Mouse (Mus musculus) megakaryocyte, embryonic 14.5 days (primary cell): Measurements from ENCODE around the gene Chmp1a. TPM values are rescaled to one million over a fixed set of nuclear protein-coding genes. Genes with fewer than 3 reads are reported as not detected.
A peak's percentile ranks its signal among the peaks of the same experiment; 100 is the strongest.
"Not testable (repeated sequence)": the region's sequence is repeated elsewhere in the genome, so short reads cannot be mapped to it uniquely, and the experiment has no call there.

Experiments
- H3K27me3 ChIP-seq: replicated peaks from 2 replicates; pipeline ENCODE3; 2012; ENCODE audit warnings: inconsistent platforms
- H3K36me3 ChIP-seq: replicated peaks from 2 replicates; pipeline ENCODE3; 2012; ENCODE audit warnings: low read length, inconsistent platforms, mixed read lengths
- H3K4me1 ChIP-seq: 2 replicates; pipeline ENCODE4 v1.6.1; 2012; ENCODE audit warnings: inconsistent platforms
- H3K4me3 ChIP-seq: replicated peaks from 2 replicates; pipeline ENCODE3; 2012; ENCODE audit warnings: moderate library complexity, mild to moderate bottlenecking, inconsistent platforms
- H3K9me3 ChIP-seq: 2 replicates; pipeline ENCODE4 v1.6.1; 2012; ENCODE audit warnings: inconsistent platforms
- FLI1 ChIP-seq: IDR thresholded peaks from 2 replicates; pipeline ENCODE4 v1.6.1; 2012; ENCODE audit warnings: low read length, inconsistent platforms, mixed read lengths
- GATA1 ChIP-seq: IDR thresholded peaks from 3 replicates; pipeline ENCODE4 v1.6.1; 2012; ENCODE audit warnings: mixed read lengths, low read length, inconsistent platforms, borderline replicate concordance
- polyA plus RNA-seq: library from polyadenylated mRNA; stranded (reverse); fragments of >175 nt; gene quantifications from 2 replicates; pipeline ENCODE4 v1.2.3, GENCODE M21; 2012; ENCODE audit warnings: low replicate concordance; ENCODE audit not compliant: insufficient read depth

Gene Chmp1a
- 25.0 and 29.4 TPM in 2 replicates for polyA plus RNA-seq

DNA sequence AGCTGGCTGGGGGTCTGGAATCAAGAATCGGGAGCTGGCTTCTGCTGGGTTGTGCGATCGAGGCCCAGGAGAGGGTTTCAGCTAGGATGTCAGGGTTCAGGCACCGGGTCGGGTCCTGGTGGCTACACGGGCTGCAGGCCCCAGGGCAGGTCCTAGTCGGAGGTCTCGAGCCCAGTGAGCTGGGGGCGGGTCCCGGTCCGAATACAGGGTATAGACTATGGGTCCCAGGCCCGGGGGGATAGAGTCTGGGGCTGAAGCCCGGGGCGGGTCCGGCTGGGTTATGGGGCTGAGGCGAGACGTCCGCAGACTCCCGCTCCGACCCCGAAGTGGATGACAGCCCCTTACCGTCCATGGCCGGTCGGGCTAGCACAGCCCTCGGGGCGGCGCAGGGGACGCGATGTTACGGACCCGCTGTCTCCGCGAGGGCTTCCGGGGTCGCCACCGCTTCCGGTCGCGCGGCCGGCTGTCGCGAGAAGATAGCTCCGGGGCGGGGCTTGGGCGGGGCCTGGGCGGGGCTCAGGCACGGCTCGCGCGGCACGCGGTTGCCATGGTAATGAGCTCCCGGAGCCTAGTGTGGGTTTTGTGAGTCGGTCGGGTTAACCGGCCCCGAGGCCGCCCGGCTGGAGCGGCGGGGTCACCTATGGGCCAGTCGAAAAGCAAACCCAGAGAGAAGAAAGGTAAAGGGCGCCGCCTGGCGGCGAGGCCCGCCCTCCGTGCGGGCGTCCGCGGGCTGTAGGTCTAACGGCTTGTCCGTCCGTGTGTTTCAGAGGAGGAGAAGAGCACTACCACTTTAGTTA is at the start of gene Chmp1a, which contains the start of gene Spata33:
Gene Chmp1a, minus strand, starts transcription at position 443 of the 797 bp plus-strand sequence.
Gene Spata33, plus strand, starts transcription at position 512 of the 797 bp plus-strand sequence.
- Histone ChIP-seq H3K4me1 (peaks cover 44% of the 10 kb centered on the region), H3K4me3 (peak within 1 kb of the TSS; percentile 96), H3K36me3 (peaks cover 36% of the 10 kb centered on the region), H3K27me3 (peaks cover 27% of the 10 kb centered on the region), H3K9me3 (no peaks in the 10 kb centered on the region)
- TF ChIP-seq FLI1 (peak; percentile 45; the same call in 1 of the 2 replicates), GATA1 (no peak)

DNA sequence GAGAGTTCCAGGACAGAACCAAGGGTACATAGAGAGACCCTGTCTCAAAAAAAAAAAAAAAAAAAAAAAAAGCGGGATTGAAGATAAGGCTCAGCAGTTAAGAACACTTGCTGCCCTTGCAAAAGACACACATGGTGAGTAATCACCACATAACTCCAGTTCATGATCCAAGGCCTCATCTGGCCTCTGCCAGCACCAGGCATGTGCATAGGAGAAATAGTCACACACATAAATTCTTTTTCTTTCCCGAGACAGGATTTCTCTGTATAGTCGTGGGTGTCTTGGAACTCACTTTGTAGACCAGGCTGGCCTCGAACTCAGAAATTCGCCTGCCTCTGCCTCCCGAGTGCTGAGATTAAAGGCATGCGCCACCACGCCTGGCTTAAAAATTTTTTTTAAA is 45.0 kb upstream of the Chmp1a start:
- Histone ChIP-seq H3K4me1 (peaks cover 35% of the 10 kb centered on the region), H3K36me3 (peaks cover 65% of the 10 kb centered on the region)
- H3K27me3 ChIP-seq, H3K9me3 ChIP-seq, H3K4me3 ChIP-seq: not testable (repeated sequence)

DNA sequence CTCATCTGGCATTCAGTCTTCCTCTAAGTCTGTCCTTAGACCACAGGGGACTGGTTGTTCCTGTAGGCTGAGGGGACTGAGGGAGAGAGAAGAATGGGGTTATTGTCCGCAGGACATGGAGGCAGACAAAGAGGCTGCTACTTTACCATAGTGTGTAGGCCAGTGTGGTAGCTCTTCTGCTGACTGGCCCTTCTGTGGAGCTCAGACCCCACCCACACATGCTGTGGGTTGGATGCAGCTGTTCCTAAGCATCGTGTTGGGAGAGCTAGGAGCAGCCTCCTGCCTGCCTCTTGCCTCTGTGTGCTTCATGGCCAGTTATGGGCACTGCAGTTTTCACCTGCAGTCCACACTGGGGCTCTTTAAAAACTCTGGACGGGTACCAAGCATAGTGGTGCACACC is 44.6 kb upstream of the Chmp1a start:
- Histone ChIP-seq H3K4me3 (no peak overlapping the region), H3K4me1 (peaks cover 39% of the 10 kb centered on the region), H3K9me3 (no peaks in the 10 kb centered on the region), H3K36me3 (peaks cover 64% of the 10 kb centered on the region), H3K27me3 (no peaks in the 10 kb centered on the region)
- TF ChIP-seq GATA1: no peak
- no peak for TF ChIP-seq FLI1

DNA sequence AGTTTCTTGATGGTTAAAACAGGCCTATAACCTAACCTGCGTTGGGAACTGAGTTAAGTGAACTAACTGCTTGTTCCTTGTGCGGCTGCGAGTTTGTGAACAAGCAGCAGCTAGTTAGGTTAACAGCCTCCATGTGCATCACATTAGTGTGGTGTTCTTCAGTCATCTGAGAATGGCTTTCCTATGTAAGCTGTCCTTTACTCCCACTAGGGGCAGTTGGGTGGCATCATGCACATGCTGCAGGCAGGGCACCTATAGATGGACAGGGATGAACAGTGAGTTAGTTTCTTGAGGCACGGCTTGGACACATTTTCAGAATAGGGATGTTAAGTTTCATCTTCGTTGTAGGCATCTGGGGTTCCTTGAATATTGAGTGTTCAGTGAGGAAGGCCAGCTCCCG is 42.6 kb upstream of the Chmp1a start:
- Histone ChIP-seq H3K36me3 (peaks cover 68% of the 10 kb centered on the region), H3K9me3 (no peaks in the 10 kb centered on the region), H3K4me1 (peaks cover 51% of the 10 kb centered on the region), H3K4me3 (peak overlapping the region; percentile 98), H3K27me3 (no peaks in the 10 kb centered on the region)
- TF ChIP-seq GATA1 (no peak), FLI1 (no peak)

DNA sequence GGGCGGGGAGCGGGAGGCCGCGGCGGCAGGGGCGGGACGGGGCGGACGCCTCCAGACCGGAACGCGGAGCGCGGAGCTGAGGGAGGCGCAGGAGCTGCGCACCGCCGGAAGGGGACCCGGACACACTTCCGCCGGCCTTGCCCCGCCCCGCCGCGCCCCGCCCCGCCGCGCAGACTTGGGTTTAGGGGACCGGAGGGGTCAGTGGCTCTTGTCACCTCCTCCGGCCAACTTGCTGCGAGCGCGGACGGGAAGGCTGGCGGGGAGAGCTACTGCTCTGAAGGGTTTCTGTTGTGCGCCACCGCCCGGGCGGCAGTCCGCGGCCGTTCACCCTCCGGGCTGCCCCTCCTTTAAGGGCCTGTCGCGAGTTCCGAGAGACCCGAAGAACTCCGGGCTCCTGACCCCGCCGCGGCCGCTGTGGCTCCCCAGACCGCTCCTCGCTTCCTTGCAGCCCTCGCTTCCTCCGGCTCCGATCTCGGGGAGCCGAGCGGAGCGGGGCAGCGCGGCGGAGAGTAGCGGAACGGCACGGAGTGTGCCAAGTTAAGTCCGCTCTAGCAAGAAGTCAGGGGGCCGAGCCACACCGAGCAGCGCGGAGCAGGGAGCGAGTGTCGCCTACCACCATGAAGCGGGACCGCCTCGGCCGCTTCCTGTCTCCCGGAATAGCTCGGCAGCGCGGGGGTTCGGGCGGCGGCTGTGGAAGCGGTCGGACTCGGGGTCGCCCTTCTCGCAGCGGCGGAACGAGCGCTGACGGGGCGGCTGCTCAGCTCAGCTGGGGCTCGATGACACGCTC is 41.7 kb upstream of the Chmp1a start, which contains the start of the genes Zfp276 and Vps9d1:
Gene Zfp276, plus strand, starts transcription at position 97 of the 787 bp plus-strand sequence.
Gene Vps9d1, minus strand, starts transcription at position 250 of the 787 bp plus-strand sequence.
- Histone ChIP-seq H3K36me3 (peaks cover 68% of the 10 kb centered on the region), H3K4me3 (peak within 1 kb of the TSS; percentile 98)

DNA sequence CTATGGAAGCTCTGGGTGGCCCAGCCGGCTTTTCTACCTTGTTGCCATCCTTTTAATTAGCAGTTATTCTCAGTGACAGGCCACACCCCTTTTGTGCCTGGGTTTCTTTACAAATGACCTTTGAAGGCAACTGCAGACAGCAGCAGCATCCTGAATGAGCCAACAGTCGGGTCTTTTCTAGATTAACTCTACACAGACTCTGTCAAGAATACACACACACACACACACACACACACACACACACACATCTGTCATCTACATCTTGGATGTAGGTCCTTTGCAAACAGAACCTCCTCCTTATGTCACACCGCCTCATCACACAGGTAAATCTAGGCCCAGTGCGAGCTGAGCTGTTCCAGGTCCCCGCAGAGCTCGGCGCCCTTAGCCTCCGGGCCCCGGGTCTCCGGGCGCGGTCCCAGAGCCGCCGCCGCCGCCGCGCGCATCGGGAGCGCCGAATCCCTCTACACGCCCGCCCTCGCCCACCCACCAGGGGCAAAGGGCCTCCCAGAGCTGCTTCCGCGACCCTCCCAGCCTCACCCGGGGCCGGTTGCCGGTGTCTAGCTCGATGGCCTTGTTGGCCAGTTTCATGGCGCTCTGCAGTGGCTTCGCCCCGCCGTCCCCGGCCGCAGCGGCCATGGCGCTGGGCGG is 41.0 kb upstream of the Chmp1a start:
- Histone ChIP-seq H3K36me3 (peaks cover 68% of the 10 kb centered on the region), H3K4me1 (peaks cover 51% of the 10 kb centered on the region), H3K4me3 (peak overlapping the region; percentile 98), H3K9me3 (no peaks in the 10 kb centered on the region), H3K27me3 (no peaks in the 10 kb centered on the region)
- no peak for TF ChIP-seq GATA1
- no peak for TF ChIP-seq FLI1

More for the DNA sequence above, 41.7 kb upstream of the Chmp1a start, which contains the start of the genes Zfp276 and Vps9d1:
- TF ChIP-seq FLI1 (no peak), GATA1 (no peak)
- Histone ChIP-seq H3K9me3 (no peaks in the 10 kb centered on the region), H3K27me3 (no peaks in the 10 kb centered on the region), H3K4me1 (peaks cover 51% of the 10 kb centered on the region)

DNA sequence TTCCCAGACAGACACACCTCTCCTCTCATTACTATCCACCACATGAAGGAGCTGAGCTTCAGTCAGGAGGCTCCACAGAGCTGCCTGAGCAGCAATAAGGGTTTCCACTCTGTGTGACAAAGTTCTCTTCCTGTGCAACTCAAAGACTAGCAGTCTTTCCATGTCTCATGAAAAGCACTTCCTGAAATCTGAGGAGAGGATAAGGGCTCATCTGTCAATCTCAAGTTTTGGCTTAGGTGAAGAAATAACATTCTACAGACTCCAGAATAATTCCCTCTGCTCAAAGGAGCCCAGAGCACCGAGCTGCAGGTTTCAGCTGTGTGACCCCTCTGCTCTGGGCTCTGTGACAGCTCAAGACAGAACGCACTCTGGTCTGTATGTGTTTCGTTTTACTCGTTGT is 40.4 kb upstream of the Chmp1a start:
- TF ChIP-seq GATA1 (no peak), FLI1 (no peak)
- Histone ChIP-seq H3K4me1 (peaks cover 51% of the 10 kb centered on the region), H3K4me3 (peak overlapping the region; percentile 98), H3K9me3 (no peaks in the 10 kb centered on the region), H3K36me3 (peaks cover 68% of the 10 kb centered on the region), H3K27me3 (no peaks in the 10 kb centered on the region)

DNA sequence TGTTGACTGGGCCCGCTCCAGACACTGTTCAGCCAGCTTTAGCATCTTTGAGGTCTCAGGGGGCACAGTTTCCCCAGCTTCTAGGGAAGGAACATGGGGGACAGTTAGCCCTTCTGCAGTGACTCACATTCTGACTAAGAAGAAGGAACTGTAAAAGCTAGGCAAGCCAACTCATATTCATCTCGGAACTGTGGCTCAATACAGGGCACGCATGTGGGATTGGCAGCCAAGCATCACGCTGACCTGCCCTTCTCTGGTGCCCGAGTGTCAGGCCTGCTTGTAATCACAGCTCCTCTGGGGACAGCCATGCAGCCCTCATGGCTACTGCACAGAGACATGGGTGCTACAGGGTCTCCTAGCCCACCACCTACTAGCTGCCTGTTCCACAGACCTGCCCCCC is 38.4 kb upstream of the Chmp1a start:
- Histone ChIP-seq H3K27me3 (no peaks in the 10 kb centered on the region), H3K9me3 (no peaks in the 10 kb centered on the region), H3K4me3 (peak overlapping the region; percentile 46), H3K36me3 (peaks cover 68% of the 10 kb centered on the region), H3K4me1 (peaks cover 37% of the 10 kb centered on the region)
- TF ChIP-seq GATA1: no peak
- TF ChIP-seq FLI1: no peak

DNA sequence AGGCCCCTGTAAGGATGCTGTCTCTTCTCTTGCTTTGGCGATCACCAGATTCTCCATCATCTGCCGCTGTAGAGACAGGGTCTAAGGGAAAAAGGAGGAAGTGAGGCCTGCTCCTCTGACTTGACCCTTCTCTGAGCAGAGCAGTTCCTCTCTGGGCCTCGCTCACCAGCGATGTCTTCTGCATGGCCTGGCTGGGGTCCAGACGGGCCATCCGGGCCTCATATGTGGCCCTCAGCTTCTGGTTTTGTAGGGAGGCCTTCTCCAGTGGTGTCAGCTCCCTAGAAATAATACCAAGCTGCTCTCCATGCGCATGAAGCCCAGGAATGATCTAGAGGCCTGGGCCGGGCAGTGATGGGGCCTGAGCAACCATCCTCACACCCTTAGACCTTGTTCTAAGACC is 36.0 kb upstream of the Chmp1a start:
- H3K4me1 ChIP-seq: peaks cover 25% of the 10 kb centered on the region
- H3K36me3 ChIP-seq: peaks cover 86% of the 10 kb centered on the region
- no peak overlapping the region for H3K4me3 ChIP-seq
- H3K9me3 ChIP-seq: no peaks in the 10 kb centered on the region
- H3K27me3 ChIP-seq: no peaks in the 10 kb centered on the region
- TF ChIP-seq FLI1: no peak
